Mouse (Mus musculus): Measurements from ENCODE around the gene Serf2.
A peak's percentile ranks its signal among the peaks of the same experiment; 100 is the strongest.

Serf2 gene

GRCm38 (mm10) chr2:121448739-121449535, at the start of gene Serf2:
TSS of gene Serf2 (plus strand) at chr2:121449195.
- DNase-seq (ENCODE audit: low spot score in 2 of 2): peak; percentile 100

- no peak for DNase-seq (ENCODE audit: low spot score in 2 of 2)
Observed at GRCm38 (mm10) chr2:121403296-121403695, 45.7 kb upstream of the Serf2 start.

- DNase-seq (ENCODE audit: low spot score in 2 of 2): no peak
Observed at GRCm38 (mm10) chr2:121408160-121408559, 40.8 kb upstream of the Serf2 start.

- no peak for DNase-seq (ENCODE audit: low spot score in 2 of 2)
Observed at GRCm38 (mm10) chr2:121412843-121413386, 36.1 kb upstream of the Serf2 start.

GRCm38 (mm10) chr2:121413387-121414042, 35.5 kb upstream of the Serf2 start, which contains the start of the genes Pdia3 and Catsper2:
TSS of gene Pdia3 (plus strand) at chr2:121413775.
TSS of gene Catsper2 (minus strand) at chr2:121413792.
- peak; percentile 96 to 97 for DNase-seq (ENCODE audit: low spot score in 2 of 2)

GRCm38 (mm10) chr2:121414139-121414685, 34.8 kb upstream of the Serf2 start:
- DNase-seq (ENCODE audit: low spot score in 2 of 2): peak; percentile 29 to 46

- no peak for DNase-seq (ENCODE audit: low spot score in 2 of 2)
Observed at GRCm38 (mm10) chr2:121415103-121415502, 33.9 kb upstream of the Serf2 start.

GRCm38 (mm10) chr2:121415591-121415990, 33.4 kb upstream of the Serf2 start:
- DNase-seq (ENCODE audit: low spot score in 2 of 2): no peak

GRCm38 (mm10) chr2:121416356-121416755, 32.6 kb upstream of the Serf2 start:
- no peak for DNase-seq (ENCODE audit: low spot score in 2 of 2)

GRCm38 (mm10) chr2:121418476-121418875, 30.5 kb upstream of the Serf2 start:
- no peak for DNase-seq (ENCODE audit: low spot score in 2 of 2)

GRCm38 (mm10) chr2:121423166-121423565, 25.8 kb upstream of the Serf2 start:
- no peak for DNase-seq (ENCODE audit: low spot score in 2 of 2)

GRCm38 (mm10) chr2:121425890-121426289, 23.1 kb upstream of the Serf2 start:
- no peak for DNase-seq (ENCODE audit: low spot score in 2 of 2)

- no peak for DNase-seq (ENCODE audit: low spot score in 2 of 2)
Observed at GRCm38 (mm10) chr2:121434854-121435253, 14.1 kb upstream of the Serf2 start.

- DNase-seq (ENCODE audit: low spot score in 2 of 2): no peak
Observed at GRCm38 (mm10) chr2:121439746-121440145, 9.2 kb upstream of the Serf2 start.

- no peak for DNase-seq (ENCODE audit: low spot score in 2 of 2)
Observed at GRCm38 (mm10) chr2:121440834-121441605, 8.0 kb upstream of the Serf2 start.

GRCm38 (mm10) chr2:121441800-121442199, 7.2 kb upstream of the Serf2 start:
- DNase-seq (ENCODE audit: low spot score in 2 of 2): no peak

GRCm38 (mm10) chr2:121442259-121443067, 6.5 kb upstream of the Serf2 start:
- DNase-seq (ENCODE audit: low spot score in 2 of 2): peak; percentile 47 to 63

- DNase-seq (ENCODE audit: low spot score in 2 of 2): no peak
Observed at GRCm38 (mm10) chr2:121443068-121443349, 6.0 kb upstream of the Serf2 start.

GRCm38 (mm10) chr2:121444178-121444577, 4.8 kb upstream of the Serf2 start, which contains the start of gene Ell3:
TSS of gene Ell3 (minus strand) at chr2:121444278.
- no peak for DNase-seq (ENCODE audit: low spot score in 2 of 2)

GRCm38 (mm10) chr2:121445117-121445516, 3.9 kb upstream of the Serf2 start:
- no peak for DNase-seq (ENCODE audit: low spot score in 2 of 2)

- no peak for DNase-seq (ENCODE audit: low spot score in 2 of 2)
Observed at GRCm38 (mm10) chr2:121446506-121446905, 2.5 kb upstream of the Serf2 start.

Data from heart, adult 9 months (tissue).